Mouse (Mus musculus) cerebellum, adult 2 months (tissue): ENCODE results near the gene Cntnap4.

ENCODE experiments used
- CTCF ChIP-seq: fragments of 200-500 bp; IDR thresholded peaks from 2 replicates; pipeline ENCODE4 v1.5.1; 2011; ENCODE audit warnings: low read depth, mild to moderate bottlenecking, control low read depth, low read length, moderate library complexity, borderline replicate concordance; ENCODE audit not compliant: insufficient read depth
- POLR2A ChIP-seq: fragments of 200-500 bp; IDR thresholded peaks from 2 replicates; pipeline ENCODE4 v1.6.1; 2011; ENCODE audit warnings: low read length, control low read depth, borderline replicate concordance; ENCODE audit not compliant: insufficient read depth

DNA sequence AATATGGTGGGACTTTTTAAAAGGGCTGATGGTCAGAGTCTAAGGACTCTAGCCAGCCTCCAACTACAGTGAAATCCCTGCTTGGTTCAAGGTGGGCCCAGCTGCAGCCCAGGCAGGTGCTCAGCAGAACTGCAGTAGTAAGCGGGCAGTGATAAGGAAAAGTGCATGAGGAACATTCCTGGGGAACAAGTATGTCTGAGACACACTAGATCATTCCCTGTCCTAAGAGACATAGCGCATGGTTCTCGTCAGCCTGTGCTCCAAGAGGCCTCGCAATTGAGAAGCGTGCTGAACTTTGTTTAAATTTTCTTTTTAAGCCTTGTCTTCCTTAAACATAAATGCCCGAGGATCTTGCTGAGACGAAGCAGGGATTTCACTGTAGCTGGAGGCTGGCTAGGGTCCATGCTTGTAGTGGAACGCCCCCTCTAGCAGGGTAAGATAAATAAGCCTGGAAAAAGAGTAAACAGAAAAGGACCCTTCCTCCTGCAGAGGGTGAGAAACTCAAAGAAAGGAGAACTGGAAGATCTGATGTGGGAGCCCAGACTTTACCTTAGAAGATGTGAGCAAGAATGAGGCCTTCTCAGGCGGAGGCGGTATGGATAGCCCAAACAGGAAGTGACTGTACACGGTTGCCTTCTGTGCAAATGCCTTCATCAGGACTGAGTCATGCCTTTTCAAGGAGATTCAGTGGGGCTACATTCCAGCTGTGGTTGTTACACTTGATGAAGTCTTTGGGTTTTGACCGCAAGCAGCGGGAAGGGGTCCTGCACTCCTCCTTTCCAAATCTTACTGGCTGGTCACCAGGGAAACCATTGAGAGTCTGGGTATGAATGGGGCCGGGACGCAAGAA, 161.0 kb downstream of the Cntnap4 start:
- no peak for TF ChIP-seq CTCF
- TF ChIP-seq POLR2A: no peak
